Mouse (Mus musculus) small intestine, adult 2 months (tissue): ENCODE data around the gene Prkab2.

Experiments used
- CTCF ChIP-seq: fragments of 200-500 bp; IDR thresholded peaks from 2 replicates; pipeline ENCODE4 v1.5.1; 2012; ENCODE audit warnings: low read depth, mild to moderate bottlenecking, control low read depth, inconsistent platforms, low read length, moderate library complexity, mixed read lengths; ENCODE audit not compliant: insufficient replicate concordance, insufficient read length; ENCODE audit errors: extremely low read depth
- POLR2A ChIP-seq: fragments of 200-500 bp; IDR thresholded peaks from 2 replicates; pipeline ENCODE4 v1.6.1; 2012; ENCODE audit warnings: low read depth, mild to moderate bottlenecking, control low read depth, inconsistent platforms, low read length, moderate library complexity

DNA sequence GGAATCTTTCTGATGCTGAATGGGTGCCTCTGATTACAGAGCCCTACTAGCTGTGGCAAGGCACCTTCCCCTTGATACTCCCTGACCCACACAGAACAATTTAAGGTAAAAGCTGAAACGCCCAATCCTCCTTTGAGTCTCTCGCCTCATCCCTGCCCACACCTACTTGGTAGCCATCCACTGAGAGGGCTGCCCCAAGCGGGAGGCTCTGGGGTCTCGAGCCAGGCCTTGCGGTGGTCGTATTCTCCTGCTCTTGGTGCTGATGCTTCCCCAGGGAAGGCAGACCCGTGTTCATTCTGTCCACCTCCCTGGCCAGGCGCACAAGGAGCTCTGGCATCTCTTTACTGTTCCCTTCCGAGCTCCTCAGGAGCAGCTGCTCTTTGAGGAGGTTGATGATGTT lies 61.1 kb downstream of the Prkab2 start:
- TF ChIP-seq CTCF (no peak), POLR2A (no peak)
